Mouse (Mus musculus) embryonic facial prominence, embryonic 14.5 days (tissue): ENCODE data around the gene Cdyl. TPM values are rescaled to one million over a fixed set of nuclear protein-coding genes. Genes with fewer than 3 reads are reported as not detected.
"Not testable (repeated sequence)": the region's sequence is repeated elsewhere in the genome, so short reads cannot be mapped to it uniquely, and the experiment has no call there.

ENCODE experiments used
- ATAC-seq: fragments of 200-750 bp; cut with Nextera tagmentation; 2 replicates; pipeline ENCODE4 v1.8.0; 2017; ENCODE audit warnings: low read depth, moderate number of reproducible peaks, moderate TSS enrichment
- DNase-seq: peaks from one replicate; pipeline ENCODE4 v3.0.0-alpha.2; 2015; ENCODE audit warnings: low spot score
- H3K27ac ChIP-seq: fragments of 300-500 bp; sonication (generic); replicated peaks from 2 replicates; pipeline ENCODE4 v1.5.1; 2014; ENCODE audit warnings: low read depth, mild to moderate bottlenecking, low read length, moderate library complexity
- H3K27me3 ChIP-seq: fragments of 300-500 bp; sonication (generic); replicated peaks from 2 replicates; pipeline ENCODE4 v1.6.1; 2014; ENCODE audit warnings: low read length; ENCODE audit not compliant: control insufficient read depth, insufficient read depth
- H3K36me3 ChIP-seq: fragments of 300-500 bp; sonication (generic); 2 replicates; pipeline ENCODE4 v1.6.1; 2014; ENCODE audit warnings: low read length, mixed read lengths; ENCODE audit not compliant: control insufficient read depth, insufficient read depth
- H3K4me1 ChIP-seq: fragments of 300-500 bp; sonication (generic); 2 replicates; pipeline ENCODE4 v1.6.1; 2014; ENCODE audit warnings: antibody characterized with exemption, low read length; ENCODE audit not compliant: control insufficient read depth, insufficient read depth
- H3K4me2 ChIP-seq: fragments of 300-500 bp; sonication (generic); 2 replicates; pipeline ENCODE4 v1.6.1; 2014; ENCODE audit warnings: low read depth, mild to moderate bottlenecking, low read length, moderate library complexity, mixed read lengths
- H3K4me3 ChIP-seq: fragments of 300-500 bp; sonication (generic); 2 replicates; pipeline ENCODE4 v1.5.1; 2014; ENCODE audit warnings: low read depth, mild to moderate bottlenecking, low read length
- H3K9ac ChIP-seq: fragments of 300-500 bp; sonication (generic); 2 replicates; pipeline ENCODE4 v1.6.1; 2014; ENCODE audit warnings: low read depth, mild to moderate bottlenecking, low read length, moderate library complexity, mixed read lengths
- H3K9me3 ChIP-seq: fragments of 300-500 bp; sonication (generic); 2 replicates; pipeline ENCODE4 v1.6.1; 2016; ENCODE audit warnings: low read length; ENCODE audit not compliant: control insufficient read depth
- WGBS: fragments of 180-500 bp; shearing (Covaris S2); extraction: QIAGEN DNeasy Blood & Tissue Kit; methylation state at CpG from one replicate; pipeline ENCODE4 v1.1.7; 2014; 5-methylcytosine and 5-hydroxymethylcytosine counted together
- polyA plus RNA-seq: library from polyadenylated mRNA; unstranded; fragments of >200 nt; fragmentation: Nextera tagmentation; extraction: Ambion mirVana; gene quantifications from 2 replicates; pipeline ENCODE4 v1.2.1, GENCODE M21; 2014

The Cdyl gene
- polyA plus RNA-seq, 1 experiment from 2014 or later: 17.5 TPM

DNA sequence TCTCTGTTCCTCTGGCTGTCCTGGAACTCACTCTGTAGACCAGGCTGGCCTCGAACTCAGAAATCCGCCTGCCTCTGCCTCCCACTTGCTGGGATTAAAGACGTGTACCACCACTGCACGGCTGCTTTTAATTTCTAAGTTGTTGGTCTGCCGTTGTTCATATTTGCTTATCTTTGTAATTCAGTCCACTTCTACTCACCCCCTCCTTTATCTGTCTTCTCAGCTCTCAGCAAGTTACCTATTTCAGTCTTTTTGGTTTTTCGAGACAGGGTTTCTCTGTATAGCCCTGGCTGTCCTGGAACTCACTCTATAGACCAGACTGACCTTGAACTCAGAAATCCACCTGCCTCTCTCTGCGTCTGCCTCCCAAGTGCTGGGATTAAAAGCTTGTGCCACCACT is 176.9 kb downstream of the Cdyl start:
- 91% methylated on average over 7 of the region's 7 CpGs for WGBS

GRCm38 (mm10) chr13:35840102-35840501 is 180.5 kb downstream of the Cdyl start:
- Histone ChIP-seq H3K4me1 (0 out of 2 replicates have a peak, but pooled peaks cover 2% of the 10 kb centered on the region), H3K27me3 (no peaks in the 10 kb centered on the region), H3K4me3 (no peak overlapping the region), H3K9ac (no peak overlapping the region), H3K9me3 (no peaks in the 10 kb centered on the region), H3K27ac (no peak overlapping the region), H3K36me3 (no peaks in the 10 kb centered on the region), H3K4me2 (no peak overlapping the region)
- ATAC-seq (no peak), DNase-seq (no peak)
- WGBS: 87% methylated on average over 10 of the region's 10 CpGs

More for the DNA sequence above, 176.9 kb downstream of the Cdyl start:
- not testable (repeated sequence) for H3K4me3 ChIP-seq, ATAC-seq, DNase-seq, H3K9me3 ChIP-seq, H3K27ac ChIP-seq, H3K4me1 ChIP-seq, H3K4me2 ChIP-seq, H3K9ac ChIP-seq, H3K36me3 ChIP-seq, H3K27me3 ChIP-seq

DNA sequence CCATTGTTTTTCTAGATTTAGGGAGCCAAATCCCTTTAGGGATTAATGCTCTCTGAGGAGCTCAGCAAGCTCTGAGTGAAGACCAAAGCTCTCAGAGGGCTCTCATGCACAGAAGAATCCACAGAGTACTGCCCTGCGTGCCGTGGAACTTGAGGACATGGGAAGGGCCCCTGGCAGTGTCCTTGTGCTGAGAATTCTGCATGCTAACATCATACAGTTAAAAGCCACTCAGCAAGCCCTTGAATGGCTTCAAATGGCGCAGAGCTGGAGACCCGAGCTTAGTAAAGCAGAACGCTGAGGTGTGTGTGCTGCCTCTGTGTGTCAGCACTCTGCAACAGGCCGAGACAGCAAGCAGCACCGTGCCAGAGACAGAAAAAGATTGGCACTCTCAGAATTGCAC is 183.8 kb downstream of the Cdyl start:
- ATAC-seq (no peak), DNase-seq (no peak)
- no peak overlapping the region for H3K27ac ChIP-seq
- H3K27me3 ChIP-seq: no peaks in the 10 kb centered on the region
- H3K9ac ChIP-seq: no peak overlapping the region
- no peaks in the 10 kb centered on the region for H3K36me3 ChIP-seq
- H3K4me1 ChIP-seq: peaks cover 11% of the 10 kb centered on the region
- 68% methylated on average over 7 of the region's 7 CpGs for WGBS
- no peaks in the 10 kb centered on the region for H3K9me3 ChIP-seq
- no peak overlapping the region for H3K4me3 ChIP-seq
- no peak overlapping the region for H3K4me2 ChIP-seq

GRCm38 (mm10) chr13:35845306-35845705 is 185.7 kb downstream of the Cdyl start:
- WGBS: 35% methylated on average over 3 of the region's 3 CpGs
- peak; percentile 76 for ATAC-seq

DNA sequence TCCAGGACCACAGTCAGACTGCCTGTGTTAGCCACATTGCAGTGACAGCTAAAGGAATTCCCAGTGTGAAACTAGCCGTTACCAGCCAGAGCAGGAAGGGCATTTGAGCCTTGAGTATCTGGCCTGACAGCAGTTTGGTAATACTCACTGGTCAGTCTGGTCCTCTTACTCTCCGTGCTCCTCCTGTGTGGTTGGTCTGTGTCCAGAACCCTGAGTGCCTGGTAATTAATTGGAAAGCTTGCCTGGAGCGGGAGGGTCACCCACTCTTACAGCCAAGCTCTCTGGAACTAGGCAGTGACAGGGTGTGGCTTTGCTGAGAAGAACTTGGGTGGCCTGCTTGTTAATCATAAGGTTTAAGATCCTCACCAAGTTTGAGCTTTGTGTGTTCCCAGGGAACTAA is 189.1 kb downstream of the Cdyl start:
- Histone ChIP-seq H3K9ac (no peak overlapping the region), H3K4me2 (no peak overlapping the region), H3K9me3 (no peaks in the 10 kb centered on the region), H3K4me3 (no peak overlapping the region), H3K4me1 (peaks cover 11% of the 10 kb centered on the region), H3K36me3 (no peaks in the 10 kb centered on the region), H3K27ac (no peak overlapping the region), H3K27me3 (no peaks in the 10 kb centered on the region)
- ATAC-seq: no peak
- 85% methylated on average over 3 of the region's 3 CpGs for WGBS
- DNase-seq: peak; percentile 41

More at GRCm38 (mm10) chr13:35845306-35845705, 185.7 kb downstream of the Cdyl start:
- Histone ChIP-seq H3K36me3 (no peaks in the 10 kb centered on the region), H3K4me3 (no peak overlapping the region), H3K27ac (no peak overlapping the region), H3K4me2 (peak overlapping the region; percentile 12; the same call in 1 of the 2 replicates), H3K4me1 (peaks cover 11% of the 10 kb centered on the region), H3K9ac (no peak overlapping the region), H3K27me3 (no peaks in the 10 kb centered on the region), H3K9me3 (no peaks in the 10 kb centered on the region)
- peak; percentile 67 for DNase-seq

GRCm38 (mm10) chr13:35851581-35851980 is 191.9 kb downstream of the Cdyl start:
- Histone ChIP-seq H3K4me1 (no peaks in the 10 kb centered on the region), H3K9ac (no peak overlapping the region), H3K27me3 (no peaks in the 10 kb centered on the region), H3K27ac (no peak overlapping the region), H3K4me2 (no peak overlapping the region), H3K36me3 (no peaks in the 10 kb centered on the region), H3K9me3 (no peaks in the 10 kb centered on the region), H3K4me3 (no peak overlapping the region)
- DNase-seq (no peak), ATAC-seq (no peak)
- 95% methylated on average over 6 of the region's 6 CpGs for WGBS

DNA sequence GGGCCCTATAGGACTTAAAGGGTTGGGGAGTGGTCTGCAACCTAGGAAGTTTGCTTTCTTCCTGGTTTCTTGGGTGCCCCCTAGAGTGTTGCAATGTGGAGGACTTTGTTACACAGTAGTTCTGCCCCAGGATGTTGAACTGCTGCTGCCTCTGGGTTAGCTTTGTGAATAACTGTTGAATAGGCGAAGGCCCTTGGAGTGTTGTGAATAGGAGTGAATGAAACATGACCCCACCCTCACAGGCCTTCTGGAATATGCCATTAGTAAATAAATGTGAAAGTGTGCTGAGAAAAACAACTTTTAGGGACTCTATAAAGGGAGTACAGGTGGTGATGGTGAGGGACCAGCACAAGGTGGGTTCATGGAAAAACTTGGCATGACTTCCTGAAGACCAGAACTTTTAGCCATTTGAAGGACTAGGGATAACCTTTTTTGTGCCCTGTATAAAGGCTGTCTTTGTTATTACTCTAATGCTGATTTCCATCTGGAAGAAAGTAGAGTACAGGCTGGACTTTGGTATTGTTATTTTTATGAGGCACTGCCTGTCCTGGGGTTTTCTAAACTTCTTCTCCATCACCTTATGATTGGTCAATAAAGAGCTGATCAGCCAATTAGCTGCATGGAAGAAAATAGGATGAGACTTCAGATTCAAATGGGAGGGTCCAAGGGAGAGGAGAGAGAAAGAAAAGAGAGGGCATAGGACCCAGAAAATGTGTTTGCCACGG is 193.4 kb downstream of the Cdyl start:
- no peak overlapping the region for H3K9ac ChIP-seq
- whole genome bisulfite sequencing: 90% methylated on average over 2 of the region's 2 CpGs
- no peak overlapping the region for H3K4me3 ChIP-seq
- H3K27me3 ChIP-seq: no peaks in the 10 kb centered on the region
- ATAC-seq (no peak), DNase-seq (no peak)
- no peak overlapping the region for H3K4me2 ChIP-seq
- H3K36me3 ChIP-seq: 0 out of 2 replicates have a peak, but pooled peaks cover 6% of the 10 kb centered on the region
- H3K4me1 ChIP-seq: no peaks in the 10 kb centered on the region
- H3K27ac ChIP-seq: no peak overlapping the region
- no peaks in the 10 kb centered on the region for H3K9me3 ChIP-seq

DNA sequence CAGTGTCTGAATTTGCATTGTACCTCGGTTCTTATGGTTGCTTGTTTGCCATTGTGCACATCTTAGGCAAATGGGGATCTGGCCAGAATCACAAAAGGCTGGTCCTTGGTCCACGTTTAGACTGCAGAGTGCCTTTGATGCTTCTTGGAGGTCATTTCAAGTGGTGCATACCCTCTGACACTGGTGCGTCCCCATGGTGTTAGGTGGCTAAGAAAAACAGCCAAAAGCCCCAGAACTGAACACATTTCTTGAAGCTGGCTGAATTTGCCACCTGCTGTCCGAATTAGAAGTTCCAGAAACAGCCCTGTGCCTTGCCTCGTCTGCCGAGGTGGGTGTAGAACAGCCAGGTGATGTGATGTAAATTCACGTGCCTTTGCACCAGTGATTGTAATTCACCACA is 197.9 kb downstream of the Cdyl start:
- Histone ChIP-seq H3K9me3 (no peaks in the 10 kb centered on the region), H3K9ac (no peak overlapping the region), H3K4me3 (no peak overlapping the region), H3K4me1 (no peaks in the 10 kb centered on the region), H3K4me2 (no peak overlapping the region), H3K27ac (no peak overlapping the region), H3K36me3 (peaks cover 11% of the 10 kb centered on the region; the same call in 1 of the 2 replicates), H3K27me3 (no peaks in the 10 kb centered on the region)
- WGBS: 85% methylated on average over 7 of the region's 7 CpGs
- no peak for ATAC-seq
- DNase-seq: no peak

DNA sequence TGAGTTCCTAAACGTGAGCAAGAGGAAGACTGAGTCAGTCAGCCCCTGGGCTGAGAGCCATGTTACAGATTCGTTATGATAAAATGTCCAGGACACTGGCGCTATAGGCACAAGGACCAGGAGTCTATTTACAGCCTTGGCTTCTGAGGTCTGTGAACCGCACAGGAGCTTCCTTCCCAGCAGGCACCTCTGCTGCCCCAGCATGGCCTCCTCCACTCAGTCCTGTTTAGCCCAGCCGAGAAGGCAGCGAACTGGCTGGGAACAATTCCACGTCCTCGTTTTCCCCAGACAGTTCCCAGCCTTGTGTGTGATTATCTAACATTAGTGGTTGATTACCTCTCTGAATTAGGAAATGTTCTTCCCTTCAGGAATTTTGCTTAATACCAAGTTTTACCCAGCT is 201.3 kb downstream of the Cdyl start:
- Histone ChIP-seq H3K4me2 (no peak overlapping the region), H3K4me1 (no peaks in the 10 kb centered on the region), H3K27me3 (no peaks in the 10 kb centered on the region), H3K27ac (no peak overlapping the region), H3K9me3 (no peaks in the 10 kb centered on the region), H3K9ac (no peak overlapping the region), H3K4me3 (no peak overlapping the region), H3K36me3 (peaks cover 40% of the 10 kb centered on the region)
- ATAC-seq (no peak), DNase-seq (no peak)
- 68% methylated on average over 8 of the region's 8 CpGs for WGBS
